8 mouse cellular contexts compared by ENCODE assay signal in the genomic region with DNA sequence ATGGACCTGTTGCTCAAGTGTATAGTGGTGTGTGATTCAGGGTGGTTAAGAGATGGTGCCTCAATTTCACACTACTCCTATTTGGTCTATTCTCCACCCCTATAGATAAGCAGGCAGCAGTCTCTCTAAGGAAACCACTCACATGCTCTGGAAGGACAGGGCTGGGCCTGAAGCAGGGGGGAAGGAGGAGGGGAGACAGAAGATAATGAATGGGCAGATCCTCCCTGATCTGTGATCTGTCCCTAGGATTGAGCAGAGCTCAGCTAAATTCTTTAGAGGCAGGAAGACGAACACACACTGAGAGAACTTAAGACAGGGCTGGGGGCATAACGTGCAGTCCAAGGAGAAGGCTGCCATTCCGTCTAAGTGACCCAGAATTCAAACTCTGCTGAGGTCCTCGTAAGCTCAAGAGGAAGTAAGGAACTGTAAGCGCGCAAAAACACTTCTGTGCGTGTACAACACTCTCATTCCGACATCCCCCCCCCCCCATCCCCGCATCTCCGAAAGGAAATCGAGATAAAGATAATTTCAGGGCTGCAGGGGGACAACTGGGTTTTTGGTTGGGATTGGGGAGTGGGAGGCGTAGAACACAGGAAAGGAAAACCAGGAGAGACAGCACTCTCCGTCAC. TPM values are rescaled to one million over a fixed set of nuclear protein-coding genes. Genes with fewer than 3 reads are reported as not detected.
DNase-seq lines count a peak whose midpoint lies in the region; ATAC-seq and TF ChIP-seq lines count a peak whose summit lies in the region.

No protein-coding gene starts in this region.

- H3K36me3 ChIP-seq in hindbrain, embryonic 14.5 days (replicated peaks; ENCODE audit: control insufficient read depth, insufficient read depth): peaks cover 10% of the 10 kb centered on the region

- no peaks in the 10 kb centered on the region for H3K9me3 ChIP-seq in hindbrain, embryonic 14.5 days (ENCODE audit: control insufficient read depth, low read length)

- H3K4me2 ChIP-seq in hindbrain, embryonic 14.5 days (replicated peaks): peak overlapping the region; percentile 76

- no peak for DNase-seq in left cerebral cortex, adult 2 months (ENCODE audit: extremely low spot score in 1 of 2, low spot score in 2 of 2)
- DNase-seq in left cerebral cortex, adult 11 months (ENCODE audit: low spot score): no peak
- DNase-seq in hindbrain, embryonic 14.5 days (ENCODE audit: low spot score): no peak
- no peak for DNase-seq in gastrocnemius, postnatal 4 days (ENCODE audit: low spot score in 2 of 2)
- no peak for DNase-seq in adrenal gland, adult 8-10 months
- DNase-seq in layer of hippocampus, postnatal 36 days: no peak

- no peak for ATAC-seq in hindbrain, embryonic 14.5 days (ENCODE audit: low FRiP score)
- ATAC-seq in megakaryocyte progenitor cell, adult 5-6 weeks (replicated peaks; ENCODE audit: poor library complexity): peak; percentile 64

- no peaks in the 10 kb centered on the region for H3K27me3 ChIP-seq in hindbrain, embryonic 14.5 days (ENCODE audit: control insufficient read depth, insufficient read depth, low read length)

- H3K4me3 ChIP-seq in left cerebral cortex, adult 2 months: peak overlapping the region; percentile 97
- peak overlapping the region; percentile 82 for H3K4me3 ChIP-seq in brown adipose tissue, adult 24 weeks (ENCODE audit: insufficient read depth, low read depth, low read length)
- H3K4me3 ChIP-seq in hindbrain, embryonic 14.5 days (replicated peaks; ENCODE audit: low read length): peak overlapping the region; percentile 89

- no peak for TF ChIP-seq CTCF in left cerebral cortex, adult 2 months (IDR thresholded peaks at IDR 0.05)

- intact Hi-C loops in left cerebral cortex, adult 2 months (cut with DNase I): loop anchor here (2.0 kb wide), 1 partner anchor 16 kb away; no protein-coding TSS in a partner anchor

- H3K27ac ChIP-seq in left cerebral cortex, adult 2 months: peak overlapping the region; percentile 88
- peak overlapping the region; percentile 89 for H3K27ac ChIP-seq in brown adipose tissue, adult 24 weeks (replicated peaks; ENCODE audit: low read depth, low read length)
- H3K27ac ChIP-seq in hindbrain, embryonic 14.5 days: peak overlapping the region; percentile 30; the same call in 1 of the 2 replicates

- 2% methylated on average over 13 of the region's 13 CpGs for WGBS in hindbrain, embryonic 14.5 days

- H3K9ac ChIP-seq in hindbrain, embryonic 14.5 days: peak overlapping the region; percentile 93

- peaks cover 26% of the 10 kb centered on the region for H3K4me1 ChIP-seq in brown adipose tissue, adult 24 weeks (ENCODE audit: control insufficient read depth, insufficient read depth, insufficient read length, low read length)
- peaks cover 9% of the 10 kb centered on the region for H3K4me1 ChIP-seq in hindbrain, embryonic 14.5 days (replicated peaks; ENCODE audit: control insufficient read depth, insufficient read depth, low read length)

RNA-seq across cellular contexts. Expression of a gene that starts 0.8 kb away (rescaled TPM):
- total RNA-seq in left cerebral cortex, adult 2 months (2021): 100 to 1,000 TPM; 139 to 142 TPM
- 148 and 163 TPM in 2 replicates for polyA plus RNA-seq in brown adipose tissue, adult 24 weeks (2012; ENCODE audit: insufficient read depth, insufficient read length, missing spikeins)
- 80.5 and 105 TPM in 2 replicates for polyA plus RNA-seq in hindbrain, embryonic 14.5 days (2014; fragmentation: Nextera tagmentation; extraction: Ambion mirVana)
- 129 and 135 TPM in 2 replicates for total RNA-seq in megakaryocyte progenitor cell, adult 5-6 weeks (2015)
- 101 and 105 TPM in 2 replicates for total RNA-seq in megakaryocyte progenitor cell, adult 5-6 weeks (2017)
- total RNA-seq in gastrocnemius, postnatal 4 days (2021): 10 to 100 TPM; 76.7 to 79.7 TPM
- total RNA-seq in adrenal gland, adult 8-10 months (2022): 100 to 1,000 TPM; 183 to 210 (median 190) TPM
- total RNA-seq in layer of hippocampus, postnatal 36 days (2021): 100 to 1,000 TPM; 143 to 149 TPM

RNA-seq across cellular contexts. Expression of a gene that starts 22.5 kb away (rescaled TPM):
- 10 to 100 TPM; 17.2 to 18.4 TPM for total RNA-seq in left cerebral cortex, adult 2 months (2021)
- not detected in 2 replicates for polyA plus RNA-seq in brown adipose tissue, adult 24 weeks (2012; ENCODE audit: insufficient read depth, insufficient read length, missing spikeins)
- 7.6 and 8.8 TPM in 2 replicates for polyA plus RNA-seq in hindbrain, embryonic 14.5 days (2014; fragmentation: Nextera tagmentation; extraction: Ambion mirVana)
- total RNA-seq in megakaryocyte progenitor cell, adult 5-6 weeks (2015): 0.24 TPM in 1 of 2 replicates, not detected in the other
- total RNA-seq in megakaryocyte progenitor cell, adult 5-6 weeks (2017): not detected in 2 replicates
- under 1 TPM in 1 of 2 experiments, not detected in 1; 0.10 TPM for total RNA-seq in gastrocnemius, postnatal 4 days (2021)
- under 1 TPM; 0.15 to 0.31 (median 0.23) TPM for total RNA-seq in adrenal gland, adult 8-10 months (2022)
- 1 to 10 TPM; 1.7 TPM for total RNA-seq in layer of hippocampus, postnatal 36 days (2021)

RNA-seq across cellular contexts. Expression of a gene that starts 23.6 kb away (rescaled TPM):
- total RNA-seq in left cerebral cortex, adult 2 months (2021): not detected
- not detected in 2 replicates for polyA plus RNA-seq in brown adipose tissue, adult 24 weeks (2012; ENCODE audit: insufficient read depth, insufficient read length, missing spikeins)
- not detected in 2 replicates for polyA plus RNA-seq in hindbrain, embryonic 14.5 days (2014; fragmentation: Nextera tagmentation; extraction: Ambion mirVana)
- not detected in 2 replicates for total RNA-seq in megakaryocyte progenitor cell, adult 5-6 weeks (2015)
- total RNA-seq in megakaryocyte progenitor cell, adult 5-6 weeks (2017): 0.37 and 0.47 TPM in 2 replicates
- total RNA-seq in gastrocnemius, postnatal 4 days (2021): not detected
- total RNA-seq in adrenal gland, adult 8-10 months (2022): under 1 TPM in 1 of 4 experiments, not detected in 3; 0.59 TPM
- not detected for total RNA-seq in layer of hippocampus, postnatal 36 days (2021)

RNA-seq across cellular contexts. Expression of a gene that starts 25.0 kb away (rescaled TPM):
- total RNA-seq in left cerebral cortex, adult 2 months (2021): 10 to 100 TPM; 60.5 to 61.7 TPM
- polyA plus RNA-seq in brown adipose tissue, adult 24 weeks (2012; ENCODE audit: insufficient read depth, insufficient read length, missing spikeins): 6.9 and 8.4 TPM in 2 replicates
- 57.8 and 64.1 TPM in 2 replicates for polyA plus RNA-seq in hindbrain, embryonic 14.5 days (2014; fragmentation: Nextera tagmentation; extraction: Ambion mirVana)
- 31.7 and 40.1 TPM in 2 replicates for total RNA-seq in megakaryocyte progenitor cell, adult 5-6 weeks (2015)
- 28.9 and 30.4 TPM in 2 replicates for total RNA-seq in megakaryocyte progenitor cell, adult 5-6 weeks (2017)
- total RNA-seq in gastrocnemius, postnatal 4 days (2021): 10 to 100 TPM; 20.6 to 21.6 TPM
- total RNA-seq in adrenal gland, adult 8-10 months (2022): 10 to 100 TPM; 43.3 to 57.7 (median 52.2) TPM
- total RNA-seq in layer of hippocampus, postnatal 36 days (2021): 10 to 100 TPM; 53.0 to 54.4 TPM

RNA-seq across cellular contexts. Expression of a gene that starts 25.5 kb away (rescaled TPM):
- total RNA-seq in left cerebral cortex, adult 2 months (2021): not detected
- polyA plus RNA-seq in brown adipose tissue, adult 24 weeks (2012; ENCODE audit: insufficient read depth, insufficient read length, missing spikeins): not detected in 2 replicates
- 0.78 TPM in 1 of 2 replicates, not detected in the other for polyA plus RNA-seq in hindbrain, embryonic 14.5 days (2014; fragmentation: Nextera tagmentation; extraction: Ambion mirVana)
- not detected in 2 replicates for total RNA-seq in megakaryocyte progenitor cell, adult 5-6 weeks (2015)
- not detected in 2 replicates for total RNA-seq in megakaryocyte progenitor cell, adult 5-6 weeks (2017)
- total RNA-seq in gastrocnemius, postnatal 4 days (2021): not detected
- total RNA-seq in adrenal gland, adult 8-10 months (2022): not detected
- total RNA-seq in layer of hippocampus, postnatal 36 days (2021): not detected

Comparison
In these comparisons a context has a peak if more than half of its experiments do, and no peak if none do; other contexts are left out.
1. H3K27ac ChIP-seq: peak in every context shown above with its lines; median percentile 89 in brown adipose tissue, adult 24 weeks; 88 in left cerebral cortex, adult 2 months; 30 in hindbrain, embryonic 14.5 days.
2. RNA of a gene that starts 22.5 kb away (total RNA-seq): 17.2 to 18.4 TPM in left cerebral cortex, adult 2 months; 1.7 TPM in layer of hippocampus, postnatal 36 days, 0.15 to 0.31 TPM in adrenal gland, adult 8-10 months, 0.10 TPM in gastrocnemius, postnatal 4 days and 0.24 TPM in megakaryocyte progenitor cell, adult 5-6 weeks; every median in the first group is over 4 times any median in the second.
3. Peak in every context shown above with its lines, with median percentiles within 50 percentile points of each other: H3K4me3 ChIP-seq.